Mouse (Mus musculus) lung, postnatal 0 days (tissue): ENCODE data around the gene Cenph.

Source experiments
- CTCF ChIP-seq: IDR thresholded peaks from 2 replicates; pipeline ENCODE4 v1.5.1; 2016; ENCODE audit warnings: antibody characterized with exemption, mild to moderate bottlenecking
- EP300 ChIP-seq: IDR thresholded peaks from 2 replicates; pipeline ENCODE4 v1.6.1; 2016; ENCODE audit warnings: antibody characterized with exemption, mild to moderate bottlenecking, control low read depth

DNA sequence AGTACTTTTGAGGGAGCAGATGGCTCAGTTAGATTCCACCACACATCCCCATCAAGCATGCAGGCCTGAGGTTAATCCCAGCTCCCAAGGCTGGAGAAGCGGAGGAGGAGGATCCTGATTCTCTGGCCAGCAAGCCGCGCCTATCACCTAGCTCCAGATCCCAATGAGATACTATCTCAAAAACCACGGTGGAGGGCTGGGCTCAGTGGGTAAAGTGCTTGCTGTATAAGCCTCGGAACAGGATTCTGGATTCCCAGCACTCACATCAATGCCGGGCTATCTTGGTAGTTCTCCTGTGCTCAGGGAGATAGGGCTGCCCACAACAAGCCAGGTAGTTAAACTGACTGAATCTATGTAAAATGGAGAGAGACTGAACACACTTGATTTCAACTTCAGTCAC lies 60.2 kb downstream of the Cenph start:
- no peak for TF ChIP-seq CTCF
- TF ChIP-seq EP300, result no peak
